Mouse (Mus musculus) G1E (cell line): ENCODE measurements around the gene Hebp1.

ENCODE experiments used
- CTCF ChIP-seq: IDR thresholded peaks from 2 replicates; pipeline ENCODE4 v1.5.1; 2012; ENCODE audit warnings: low read depth, low read length, inconsistent platforms, mixed read lengths
- GATA1 ChIP-seq: IDR thresholded peaks from 2 replicates; pipeline ENCODE4 v1.6.1; 2012; ENCODE audit warnings: borderline replicate concordance, low read length, inconsistent platforms, mixed read lengths
- GATA2 ChIP-seq: IDR thresholded peaks from 2 replicates; pipeline ENCODE4 v1.6.1; 2012; ENCODE audit warnings: low read depth, low read length, inconsistent platforms, borderline replicate concordance
- POLR2AphosphoS5 ChIP-seq: IDR thresholded peaks from 2 replicates; pipeline ENCODE4 v1.6.1; 2012; ENCODE audit warnings: low read depth, low read length, inconsistent platforms; ENCODE audit not compliant: insufficient replicate concordance

- no peak for TF ChIP-seq GATA1
- TF ChIP-seq CTCF: no peak
- TF ChIP-seq POLR2AphosphoS5: no peak
- no peak for TF ChIP-seq GATA2
Observed at GRCm38 (mm10) chr6:135211169-135211568, 13.3 kb upstream of the Hebp1 start.
